Mouse (Mus musculus) layer of hippocampus, adult 18-20 months (tissue): ENCODE measurements at regions not wholly inside any gene's neighbourhood (a gene's known extent, or its start where the extent isn't known, plus 50 kb on each side); places are given as distances from the start of the nearest gene placed in this dataset.

Experiments
- DNase-seq, 2 experiments: peaks; one replicate each; pipeline ENCODE4 v3.0.0; 2022; ENCODE audit warnings: low spot score in 2 of 2

DNA sequence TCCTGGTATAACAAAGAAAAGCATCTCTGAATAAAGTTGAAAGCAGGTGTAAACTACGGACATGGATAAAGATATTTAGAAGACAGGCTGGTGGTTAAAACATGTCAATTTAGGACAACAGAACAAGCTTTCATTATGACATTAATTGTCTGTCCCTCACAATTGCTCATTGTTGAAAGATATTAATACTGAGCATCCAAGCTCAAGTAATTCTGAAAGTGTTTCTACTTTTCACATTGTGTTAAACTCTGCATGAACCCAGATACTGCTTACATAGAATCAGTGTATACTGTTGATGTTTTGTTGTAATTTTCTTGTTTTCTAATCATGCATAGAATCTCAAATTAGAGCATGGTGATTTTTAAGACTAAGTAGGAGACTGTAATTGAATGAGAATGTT, 614.7 kb upstream of the Lingo2 start:
- DNase-seq, result no peak

- peak in 1 of 2 experiments; percentile 14 for DNase-seq
Observed at GRCm38 (mm10) chr4:37560209-37560608, 608.7 kb upstream of the Lingo2 start.

DNA sequence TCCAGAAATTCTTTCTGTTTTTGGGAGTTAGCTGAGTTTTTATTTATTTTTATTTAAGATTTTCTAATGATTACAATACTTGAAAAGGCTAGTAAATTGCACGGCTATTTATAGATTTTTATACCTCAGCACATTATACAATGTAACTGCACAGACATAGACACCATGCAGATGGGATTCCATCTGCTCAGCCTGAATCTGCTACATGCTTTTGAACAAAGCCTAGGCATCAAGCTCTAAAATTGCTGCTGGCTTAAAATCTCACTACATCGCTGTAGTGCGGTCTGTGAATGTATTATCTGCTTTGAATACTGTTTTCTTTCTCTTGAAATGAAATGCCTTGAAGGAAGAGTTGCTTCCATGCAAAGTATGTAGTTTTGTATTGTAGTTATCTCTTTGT, 594.5 kb upstream of the Lingo2 start:
- peak; percentile 28 to 81 for DNase-seq

DNA sequence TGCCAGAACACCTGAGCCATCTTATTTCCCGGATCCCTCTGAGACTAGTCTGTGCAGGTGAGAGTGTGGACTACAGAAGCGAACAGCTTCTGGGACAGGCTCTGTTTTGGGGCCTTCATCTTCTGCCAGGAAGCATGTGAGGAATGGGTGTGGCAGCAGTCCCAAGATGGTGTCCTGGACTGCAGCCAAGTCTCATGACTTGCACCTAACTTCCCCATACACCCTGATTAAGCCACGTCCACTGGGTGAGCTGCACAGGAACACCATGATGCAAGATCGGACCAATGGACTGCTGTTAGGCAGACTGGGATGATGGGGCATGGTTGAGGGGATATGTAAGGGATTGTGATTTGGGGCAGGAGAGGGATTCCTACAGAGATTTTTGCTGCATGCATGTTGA, 556.2 kb upstream of the Lingo2 start:
- DNase-seq, result no peak
